Mouse (Mus musculus): Measurements from ENCODE around the gene Olfr658. TPM values are rescaled to one million over a fixed set of nuclear protein-coding genes. Genes with fewer than 3 reads are reported as not detected.

The Olfr658 gene
- not detected in 2 replicates for polyA plus RNA-seq (2012; rRNA removed)

GRCm38 (mm10) chr7:104646841-104647482 lies at the start of gene Olfr658:
Olfr658 (minus strand) TSS chr7:104647305.

GRCm38 (mm10) chr7:104686201-104686600 lies 39.1 kb upstream of the Olfr658 start, which contains the start of gene Olfr661:
Olfr661 (plus strand) TSS chr7:104686501.

GRCm38 (mm10) chr7:104666453-104666852 lies 19.3 kb upstream of the Olfr658 start, which contains the start of gene Olfr659:
Olfr659 (plus strand) TSS chr7:104666753.

GRCm38 (mm10) chr7:104624494-104624893 lies 22.6 kb downstream of the Olfr658 start, which contains the start of gene Olfr657:
Olfr657 (plus strand) TSS chr7:104624794.

GRCm38 (mm10) chr7:104613655-104614054 lies 33.5 kb downstream of the Olfr658 start, which contains the start of gene Olfr656:
Olfr656 (plus strand) TSS chr7:104613955.

GRCm38 (mm10) chr7:104601679-104602078 lies 45.4 kb downstream of the Olfr658 start, which contains the start of gene Olfr655:
Olfr655 (minus strand) TSS chr7:104601779.

Other genes starting within 250 kb of the Olfr658 start
- gene Trim30c, start 246.5 kb downstream of the Olfr658 start, polyA plus RNA-seq (2012; rRNA removed), result not detected in 2 replicates
- 1.5 and 2.3 TPM in 2 replicates for gene Trim30a, start 182.1 kb downstream of the Olfr658 start, polyA plus RNA-seq (2012; rRNA removed)
- 1.5 and 2.5 TPM in 2 replicates for gene Trim30d, start 139.5 kb downstream of the Olfr658 start, polyA plus RNA-seq (2012; rRNA removed)
- gene Olfr651, start 97.2 kb downstream of the Olfr658 start, polyA plus RNA-seq (2012; rRNA removed), result not detected in 2 replicates
- gene Olfr652, start 86.4 kb downstream of the Olfr658 start, polyA plus RNA-seq (2012; rRNA removed), result not detected in 2 replicates
- gene Olfr653, start 70.0 kb downstream of the Olfr658 start, polyA plus RNA-seq (2012; rRNA removed), result not detected in 2 replicates
- not detected in 2 replicates for gene Olfr654, start 60.3 kb downstream of the Olfr658 start, polyA plus RNA-seq (2012; rRNA removed)
- not detected in 2 replicates for gene Olfr655, start 45.5 kb downstream of the Olfr658 start, polyA plus RNA-seq (2012; rRNA removed)
- not detected in 2 replicates for gene Olfr656, start 33.4 kb downstream of the Olfr658 start, polyA plus RNA-seq (2012; rRNA removed)
- gene Olfr657, start 22.5 kb downstream of the Olfr658 start, polyA plus RNA-seq (2012; rRNA removed), result not detected in 2 replicates
- not detected in 2 replicates for gene Olfr659, start 19.4 kb upstream of the Olfr658 start, polyA plus RNA-seq (2012; rRNA removed)
- gene Olfr661, start 39.2 kb upstream of the Olfr658 start, polyA plus RNA-seq (2012; rRNA removed), result not detected in 2 replicates
- not detected in 2 replicates for gene Usp17le, start 130.2 kb upstream of the Olfr658 start, polyA plus RNA-seq (2012; rRNA removed)
- gene Usp17lb, start 195.3 kb upstream of the Olfr658 start, polyA plus RNA-seq (2012; rRNA removed), result not detected in 2 replicates
- gene Usp17la, start 209.7 kb upstream of the Olfr658 start, polyA plus RNA-seq (2012; rRNA removed), result not detected in 2 replicates
- not detected in 2 replicates for gene Olfr665, start 230.7 kb upstream of the Olfr658 start, polyA plus RNA-seq (2012; rRNA removed)
- not detected in 2 replicates for gene Olfr666, start 248.6 kb upstream of the Olfr658 start, polyA plus RNA-seq (2012; rRNA removed)

Measured in ovary, adult 2 months (tissue).